Mouse (Mus musculus) adrenal gland, adult (tissue): ENCODE results near the gene Zc3hc1.

Source experiments
- DNase-seq, 2 experiments: peaks; one replicate each; pipeline ENCODE4 v3.0.0; 2022 to 2023; ENCODE audit warnings: low spot score in 1 of 2; ENCODE audit not compliant: inconsistent age in 2 of 2

Gene Zc3hc1

DNA sequence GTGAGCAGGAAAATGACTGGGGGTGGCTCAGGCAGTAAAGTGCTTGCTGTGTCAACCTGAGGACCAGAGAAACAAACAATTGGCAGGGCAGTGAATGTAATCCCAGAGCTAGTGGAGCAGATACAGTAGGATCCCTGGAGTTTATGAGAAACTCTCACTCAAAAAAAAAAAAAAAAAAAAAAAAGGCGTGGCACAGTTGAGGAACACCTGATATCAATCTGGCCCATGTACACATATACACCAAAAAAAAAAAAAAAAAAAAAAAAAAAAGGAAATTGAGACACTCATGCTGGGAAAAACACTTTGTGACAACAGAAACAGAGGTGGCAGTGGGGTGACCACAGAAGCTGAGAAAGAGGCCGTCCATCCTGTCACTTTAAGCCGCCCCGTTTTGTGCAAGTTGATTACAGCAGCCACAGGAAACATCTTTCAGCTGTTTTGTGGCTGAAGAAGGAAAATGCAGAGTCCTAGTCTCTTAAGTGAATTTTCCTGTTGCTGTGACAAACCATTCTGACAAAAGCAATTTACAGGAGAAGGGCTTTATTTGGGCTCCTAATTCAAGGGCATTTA is 64.8 kb downstream of the Zc3hc1 start:
- DNase-seq = no peak

GRCm38 (mm10) chr6:30321002-30321401 is 69.8 kb downstream of the Zc3hc1 start:
- peak in 1 of 2 experiments; percentile 71 for DNase-seq

- no peak for DNase-seq
Observed at GRCm38 (mm10) chr6:30319216-30319615, 71.6 kb downstream of the Zc3hc1 start.
